Mouse (Mus musculus): ENCODE measurements at regions not wholly inside any gene's neighbourhood (a gene's known extent, or its start where the extent isn't known, plus 50 kb on each side); places are given as distances from the start of the nearest gene placed in this dataset.

DNA sequence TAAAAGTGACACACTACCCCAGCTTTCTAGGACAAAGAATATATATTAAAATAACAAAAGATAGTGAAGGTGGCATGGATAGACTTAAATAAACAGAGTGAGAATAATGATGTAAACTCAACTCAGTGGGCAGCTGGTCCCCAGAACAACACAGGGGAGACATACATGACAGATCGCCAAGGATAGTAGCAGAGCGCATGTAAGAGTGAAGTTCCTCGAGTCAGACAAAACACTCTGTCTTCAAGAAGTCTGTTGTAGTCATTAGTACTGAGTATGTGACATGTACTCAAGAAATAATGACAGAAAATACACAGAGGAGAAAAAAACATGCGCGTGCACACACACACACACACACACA is 74.8 kb upstream of the Stxbp5l start:
- no peak for DNase-seq (ENCODE audit: low spot score in 2 of 2)

DNA sequence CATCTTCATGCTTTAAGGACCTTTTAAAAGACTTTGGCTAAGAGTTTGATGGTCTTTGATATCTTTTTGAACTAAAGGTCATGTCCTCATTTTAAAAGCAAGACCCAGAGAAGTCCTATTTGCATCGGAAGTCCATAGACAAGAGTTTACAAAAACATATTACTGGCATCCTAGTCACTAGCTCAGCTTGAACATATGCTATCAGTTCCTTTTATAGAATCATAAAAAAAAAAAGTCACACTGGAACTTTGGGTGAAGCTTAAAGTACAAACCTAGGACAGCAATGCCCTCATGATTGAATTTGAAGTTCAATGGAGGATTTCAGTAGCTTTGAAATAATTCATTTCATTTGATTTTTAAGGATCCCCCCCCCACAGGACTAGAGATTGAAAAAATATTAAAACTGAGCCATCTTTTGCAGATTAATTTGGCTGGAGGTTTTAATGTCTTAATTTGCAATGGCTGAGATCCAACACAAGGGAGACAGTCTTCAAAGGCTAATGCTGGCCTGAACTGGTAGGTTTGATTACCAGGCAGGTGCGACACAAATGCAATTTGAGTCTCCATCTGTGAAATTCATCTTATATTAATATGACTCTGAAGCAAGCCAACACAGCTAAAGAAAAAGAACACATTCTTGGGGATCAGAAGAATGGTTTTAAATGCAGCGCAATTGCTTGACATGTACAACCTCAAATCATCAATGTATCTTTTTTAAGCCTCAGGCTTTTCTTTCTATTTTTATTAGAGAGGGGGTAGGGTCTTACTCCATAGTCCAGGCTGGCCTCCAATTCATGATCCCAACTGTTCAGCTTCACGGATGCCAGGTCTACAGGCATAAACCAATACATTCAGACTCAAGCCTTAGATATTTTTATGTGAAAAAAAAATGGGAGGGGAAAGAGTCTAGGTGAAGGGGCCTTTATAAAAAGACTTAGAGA is 74.1 kb upstream of the Stxbp5l start:
- peak in 1 of 2 experiments; percentile 18 for DNase-seq (ENCODE audit: low spot score in 2 of 2)

DNA sequence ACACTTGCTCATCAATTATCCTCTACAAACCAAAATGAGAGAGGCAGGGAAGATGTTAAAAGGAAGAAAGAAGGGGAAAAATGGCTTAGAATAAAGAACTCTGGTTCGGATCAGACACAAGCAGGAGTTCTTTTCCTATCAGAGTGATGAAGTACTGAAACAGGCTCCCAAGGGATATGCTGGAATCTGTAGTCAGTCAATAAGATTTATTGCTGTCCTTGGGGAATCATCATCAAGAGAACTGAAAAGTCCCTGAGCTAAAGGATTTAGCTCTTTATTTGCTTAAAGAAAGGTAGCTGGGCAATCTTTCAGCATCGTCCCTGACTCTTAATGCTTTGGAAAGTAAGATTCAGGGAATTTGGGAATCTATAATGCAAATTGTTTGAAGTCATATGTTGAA is 71.2 kb upstream of the Stxbp5l start:
- no peak for DNase-seq (ENCODE audit: low spot score in 2 of 2)

DNA sequence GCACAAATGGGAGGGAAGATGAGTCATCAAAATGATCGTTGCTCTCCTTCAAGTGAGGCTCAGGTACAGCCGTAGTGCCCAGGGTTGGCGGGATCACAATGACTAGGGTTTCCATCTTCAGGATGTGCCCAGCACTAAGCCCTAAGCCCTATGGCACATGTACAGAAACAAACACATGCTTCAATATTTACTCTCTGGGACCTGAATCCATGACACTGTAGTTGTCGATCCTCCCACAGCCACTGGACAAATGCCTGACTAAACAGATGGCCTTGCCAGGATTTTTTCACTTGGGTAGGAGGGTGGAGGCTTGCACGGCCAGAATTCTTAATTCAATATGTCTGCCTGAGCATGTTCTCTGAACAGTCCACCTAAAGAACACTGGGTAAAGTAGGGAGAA is 65.1 kb upstream of the Stxbp5l start:
- DNase-seq (ENCODE audit: low spot score in 2 of 2): peak in 1 of 2 experiments; percentile 43

DNA sequence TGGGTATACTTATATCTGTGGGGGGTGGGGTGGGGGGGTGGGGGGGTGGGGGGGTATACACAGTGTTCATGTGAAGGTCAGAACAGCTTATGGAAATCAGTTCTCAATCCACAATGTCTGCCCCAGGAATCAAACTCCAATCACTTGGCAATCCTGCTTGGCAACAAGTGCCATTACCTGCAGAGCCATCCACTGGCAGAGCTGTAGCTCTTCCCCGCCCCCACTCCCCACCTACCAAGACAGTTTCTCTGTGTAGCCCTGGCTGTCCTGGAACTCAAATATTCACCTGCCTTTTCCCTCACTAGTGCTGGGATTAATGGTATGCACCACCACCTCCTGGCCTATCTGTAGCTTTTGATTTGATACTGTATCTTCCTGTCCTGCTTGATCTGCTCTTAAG is 61.0 kb upstream of the Stxbp5l start:
- DNase-seq (ENCODE audit: low spot score in 2 of 2): no peak

DNA sequence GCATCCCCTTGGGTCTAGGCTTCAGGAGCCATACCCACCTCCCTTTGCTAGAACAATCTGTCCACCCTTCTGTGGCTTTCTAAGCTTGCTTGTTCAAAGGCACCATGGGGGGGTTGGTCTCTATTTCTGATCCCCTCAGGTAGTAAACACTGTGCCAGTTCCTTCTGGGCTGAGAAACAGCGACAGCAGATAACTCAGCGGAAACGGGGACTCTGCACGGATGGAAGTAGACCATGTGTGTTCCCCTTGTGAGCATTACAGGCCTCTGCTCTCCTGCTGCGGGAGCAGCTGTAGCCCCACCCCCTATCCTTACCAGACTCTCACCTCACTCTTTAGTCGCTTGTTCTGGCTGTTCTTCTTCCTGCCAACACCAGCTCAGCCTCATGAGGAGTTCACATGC is 58.2 kb upstream of the Stxbp5l start:
- DNase-seq (ENCODE audit: low spot score in 2 of 2): peak; percentile 23 to 39

DNA sequence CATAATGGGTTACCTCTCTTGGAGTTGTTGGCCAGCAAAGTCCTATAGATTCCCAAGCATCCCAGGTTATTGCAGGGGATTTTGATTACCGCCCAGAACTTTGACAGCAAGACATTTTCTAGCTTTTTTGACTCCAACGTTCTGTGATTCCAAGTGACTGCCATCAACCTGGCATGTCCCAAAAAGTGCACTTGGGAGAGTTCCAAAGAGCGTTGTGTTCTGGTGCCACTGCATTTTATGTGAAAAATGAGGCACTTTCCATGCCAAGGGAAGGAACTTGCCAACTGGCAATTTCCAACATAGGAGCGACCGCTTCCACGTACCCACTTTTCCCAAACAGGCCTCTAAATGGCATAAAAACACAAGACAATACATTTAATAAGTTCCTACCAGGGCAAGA is 57.7 kb upstream of the Stxbp5l start:
- DNase-seq (ENCODE audit: low spot score in 2 of 2): peak; percentile 26 to 83

DNA sequence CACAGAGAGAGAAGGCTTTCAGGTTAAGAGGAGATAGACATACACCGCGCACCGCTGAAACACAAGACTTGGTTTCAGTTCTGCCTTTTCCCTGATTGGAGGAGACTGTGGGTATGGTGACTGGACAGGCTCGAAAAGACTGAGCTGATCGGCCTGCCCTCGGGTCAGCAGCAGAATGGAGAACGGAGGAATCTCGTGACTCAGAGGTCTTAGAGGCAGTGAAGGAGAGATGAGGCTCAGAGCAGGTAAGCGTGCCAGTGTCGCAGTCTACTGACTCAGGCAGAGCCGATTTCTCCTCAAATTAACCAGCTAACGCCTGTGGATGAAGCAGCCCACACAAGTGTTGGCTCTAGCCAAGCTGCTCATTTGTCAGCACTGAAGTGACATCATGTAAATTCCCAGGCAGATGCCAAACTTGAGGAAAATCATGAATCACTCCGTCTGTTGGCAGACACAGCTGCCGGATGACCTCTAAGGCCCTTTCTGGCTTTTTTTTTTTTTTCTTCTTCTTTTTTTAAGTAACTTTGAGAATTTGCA is 55.9 kb upstream of the Stxbp5l start:
- peak; percentile 23 to 37 for DNase-seq (ENCODE audit: low spot score in 2 of 2)

Data from layer of hippocampus, postnatal 14 days (tissue).